Mouse (Mus musculus): ENCODE measurements around the gene Pnpla1.

Pnpla1 gene

DNA sequence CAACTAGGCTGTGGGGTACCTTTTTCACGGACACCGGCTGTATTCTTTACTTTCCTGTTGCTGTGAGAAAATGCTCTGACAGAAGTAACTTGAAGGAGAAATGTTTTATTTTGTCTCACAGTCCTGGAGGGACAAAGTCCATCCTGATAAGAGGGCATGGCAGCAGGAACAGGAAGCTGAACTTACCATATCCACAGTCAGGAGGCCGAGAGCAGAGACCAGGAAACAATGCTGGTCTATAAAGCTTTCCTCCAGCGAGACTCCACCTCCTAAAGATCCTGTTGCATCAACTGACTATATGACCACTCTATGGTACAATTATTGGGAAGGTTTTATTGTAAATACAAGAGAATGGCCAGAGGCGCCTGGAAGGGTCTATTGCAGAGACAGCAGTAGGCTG, 14.5 kb upstream of the Pnpla1 start:
- DNase-seq (ENCODE audit: low spot score): peak; percentile 62

- peak; percentile 49 for DNase-seq (ENCODE audit: low spot score)
These were observed 11.1 kb upstream of the Pnpla1 start for GRCm38 (mm10) chr17:28846974-28847617.

- DNase-seq (ENCODE audit: low spot score): no peak
These were observed 7.7 kb upstream of the Pnpla1 start for GRCm38 (mm10) chr17:28850511-28850910.

GRCm38 (mm10) chr17:28854377-28854776, 3.8 kb upstream of the Pnpla1 start:
- no peak for DNase-seq (ENCODE audit: low spot score)

DNA sequence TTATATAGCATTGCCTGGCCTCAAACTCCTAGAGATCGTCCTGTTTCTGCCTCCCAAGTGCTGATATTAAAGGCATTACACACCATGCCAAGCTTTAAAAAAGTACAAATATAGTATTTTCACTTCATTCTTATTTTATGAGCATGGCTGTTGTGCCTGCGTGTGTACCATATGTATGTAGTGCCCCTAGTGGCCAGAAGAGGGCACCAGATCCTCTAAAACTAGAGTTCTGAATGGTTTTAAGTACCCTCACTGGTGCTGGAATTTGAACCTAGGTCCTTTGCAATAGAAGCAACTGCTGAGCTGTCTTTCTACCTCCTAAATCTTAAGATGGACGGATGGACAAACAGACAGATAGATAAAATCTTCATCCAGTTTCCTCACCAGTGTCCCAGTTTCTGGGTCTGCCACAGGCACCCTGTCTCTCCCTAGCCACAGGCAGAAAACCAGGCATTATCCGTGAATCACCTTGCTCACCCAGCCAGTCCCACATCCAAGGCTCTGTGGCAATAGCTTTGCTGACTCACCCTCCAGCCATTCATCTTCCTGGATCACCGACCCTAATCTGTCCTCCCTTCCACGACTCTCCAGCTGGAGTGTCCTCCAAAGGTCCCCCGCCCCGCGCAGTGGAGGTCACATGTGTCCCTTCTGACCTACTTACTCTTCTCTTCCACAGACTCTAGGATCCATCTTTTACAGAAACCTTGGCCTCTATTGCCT, 2.9 kb upstream of the Pnpla1 start:
- DNase-seq (ENCODE audit: low spot score): no peak

DNA sequence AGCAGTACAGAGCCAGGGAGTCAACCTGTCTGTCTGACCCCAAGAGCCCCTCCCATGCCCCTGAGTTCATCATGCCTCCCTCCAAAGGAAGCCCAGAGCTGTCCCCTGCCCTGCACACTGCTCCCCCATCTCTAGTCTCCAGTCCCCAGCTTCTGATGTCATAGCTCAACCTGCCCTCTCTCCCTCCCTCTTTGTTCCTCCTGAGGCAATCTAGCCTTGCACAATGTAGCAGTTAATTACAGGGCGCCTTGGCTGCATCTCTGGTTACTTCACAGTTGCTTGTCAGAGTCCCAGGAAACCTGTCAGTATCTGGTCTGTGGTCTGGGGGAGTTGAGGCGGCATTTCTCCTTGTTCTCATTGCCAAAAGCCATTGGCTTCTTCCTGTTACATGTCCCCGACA, 2.2 kb upstream of the Pnpla1 start:
- DNase-seq (ENCODE audit: low spot score): no peak

DNA sequence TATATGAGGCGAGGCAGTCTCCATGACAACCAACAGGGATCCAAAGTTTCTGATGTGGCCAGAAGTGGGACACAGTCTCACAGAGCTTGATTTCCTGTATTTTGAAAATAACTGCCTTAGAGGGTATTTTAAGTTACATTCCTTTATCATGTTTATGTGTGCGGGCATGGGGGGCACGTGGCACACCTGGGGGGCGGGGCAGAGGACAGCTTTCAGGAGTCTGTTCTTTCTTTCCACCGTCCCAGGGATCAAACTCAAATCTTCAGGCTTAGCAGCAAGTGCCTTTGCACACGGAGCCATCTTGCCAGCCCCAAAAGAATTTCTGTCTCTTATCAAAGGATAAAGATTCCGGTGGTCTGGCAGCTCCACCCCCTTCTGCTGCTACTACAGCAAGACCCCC, 5.7 kb downstream of the Pnpla1 start:
- no peak for DNase-seq (ENCODE audit: low spot score)

- no peak for DNase-seq (ENCODE audit: low spot score)
These were observed 6.3 kb downstream of the Pnpla1 start for GRCm38 (mm10) chr17:28864464-28864863.

- no peak for DNase-seq (ENCODE audit: low spot score)
These were observed 8.7 kb downstream of the Pnpla1 start for GRCm38 (mm10) chr17:28866921-28867320.

DNA sequence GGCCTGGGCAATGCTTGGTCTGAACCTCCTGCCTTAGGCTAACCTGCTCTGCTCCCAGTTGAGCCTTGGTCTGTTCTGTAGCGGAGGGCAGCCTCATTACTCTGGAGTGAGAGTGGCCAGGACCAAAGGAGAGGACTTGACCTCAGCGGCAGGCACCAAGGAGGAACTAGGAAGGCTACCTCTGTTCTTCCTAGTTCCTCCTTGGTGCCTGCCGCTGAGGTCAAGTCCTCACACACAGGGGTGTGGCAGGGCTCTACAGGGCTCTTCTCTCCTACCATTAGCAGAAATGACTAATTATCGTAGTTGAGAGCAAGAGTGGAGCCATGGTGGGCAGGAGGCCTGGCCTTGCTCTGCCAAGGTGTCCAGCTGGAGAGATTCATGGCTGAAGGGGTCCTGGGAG, 9.2 kb downstream of the Pnpla1 start:
- DNase-seq (ENCODE audit: low spot score): no peak

- no peak for DNase-seq (ENCODE audit: low spot score)
These were observed 11.3 kb downstream of the Pnpla1 start for GRCm38 (mm10) chr17:28869412-28870110.

DNA sequence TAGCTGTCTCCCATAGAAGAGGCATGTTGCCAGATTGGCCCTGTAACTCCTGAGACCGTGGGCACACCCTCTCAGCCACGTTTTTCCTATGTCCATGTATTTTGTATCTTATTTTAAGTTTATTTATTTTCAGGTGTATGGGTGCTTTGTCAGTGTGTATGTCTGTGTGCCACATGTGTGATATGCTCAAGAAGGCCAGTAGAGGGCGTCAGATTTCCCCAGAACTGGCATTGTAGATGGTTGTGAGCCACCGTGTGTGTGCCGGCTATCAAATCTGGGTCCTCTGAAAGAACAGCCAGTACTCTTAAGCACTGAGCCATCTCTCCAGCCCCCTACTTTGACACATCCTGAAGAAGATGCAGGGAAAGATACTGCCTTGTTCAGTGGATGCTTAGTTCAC, 12.2 kb downstream of the Pnpla1 start:
- DNase-seq (ENCODE audit: low spot score): no peak

- DNase-seq (ENCODE audit: low spot score): no peak
These were observed 13.6 kb downstream of the Pnpla1 start for GRCm38 (mm10) chr17:28871831-28872230.

DNA sequence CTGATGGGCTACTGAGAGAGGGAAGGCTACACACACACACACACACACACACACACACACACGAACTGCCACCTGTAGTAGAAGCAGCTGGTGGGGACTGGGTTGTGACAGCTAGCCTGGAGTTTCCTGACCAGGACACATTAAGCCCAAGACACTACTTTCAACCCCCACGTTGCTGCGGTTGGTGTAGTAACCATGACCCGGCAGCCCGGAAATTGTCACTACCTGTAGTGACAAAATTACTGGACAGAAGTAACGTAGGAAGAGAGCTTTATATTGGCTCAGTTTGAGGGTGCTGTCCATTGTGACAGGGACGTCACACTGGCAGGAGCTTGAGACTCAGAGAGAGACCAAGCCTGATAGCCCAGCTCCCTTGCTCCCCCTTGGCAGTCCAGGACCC, 14.1 kb downstream of the Pnpla1 start:
- DNase-seq (ENCODE audit: low spot score): no peak

GRCm38 (mm10) chr17:28874216-28874615, 16.0 kb downstream of the Pnpla1 start:
- no peak for DNase-seq (ENCODE audit: low spot score)

DNA sequence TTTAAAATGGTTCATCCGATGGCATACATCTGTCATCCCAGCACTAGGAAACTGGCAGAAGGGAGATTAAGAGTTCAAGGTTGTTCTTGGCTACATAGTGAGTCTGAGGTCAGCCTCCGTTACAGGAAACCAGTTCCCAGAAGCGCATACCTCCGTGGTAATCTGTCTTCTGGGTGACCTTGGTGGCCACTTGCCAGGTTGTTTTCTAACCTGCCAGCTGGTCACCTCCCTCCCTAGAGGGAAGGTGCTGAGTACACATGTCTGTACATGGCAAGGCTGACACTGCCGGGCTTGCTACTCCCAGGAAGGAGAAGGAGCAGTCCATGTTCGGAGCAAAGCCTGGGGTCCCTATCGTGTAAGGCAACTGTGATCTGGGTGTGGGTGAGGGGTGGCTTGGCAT, 16.6 kb downstream of the Pnpla1 start:
- no peak for DNase-seq (ENCODE audit: low spot score)

GRCm38 (mm10) chr17:28875316-28875715, 17.1 kb downstream of the Pnpla1 start:
- peak; percentile 72 for DNase-seq (ENCODE audit: low spot score)

DNA sequence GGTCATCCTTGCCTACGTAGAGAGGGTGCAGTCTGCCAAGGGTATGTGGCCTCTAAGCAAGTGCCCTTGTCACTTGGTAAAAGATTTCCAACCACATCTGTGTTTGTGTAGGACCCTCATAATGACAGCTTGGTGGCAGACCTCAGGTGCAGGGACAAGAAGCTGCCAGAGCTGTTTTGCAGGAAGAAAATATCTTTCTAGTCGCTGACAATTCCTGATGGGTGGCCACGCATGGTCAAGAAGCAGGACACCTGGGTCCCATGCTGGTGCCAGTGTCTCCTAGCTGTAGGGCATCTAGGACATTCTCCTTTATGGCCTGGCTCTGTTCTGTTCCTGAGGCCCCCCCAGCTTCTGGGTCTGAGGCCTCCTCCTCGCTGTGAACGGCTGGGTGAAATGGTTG, 18.1 kb downstream of the Pnpla1 start:
- no peak for DNase-seq (ENCODE audit: low spot score)

GRCm38 (mm10) chr17:28876821-28877220, 18.6 kb downstream of the Pnpla1 start:
- DNase-seq (ENCODE audit: low spot score): no peak

- peak; percentile 67 for DNase-seq (ENCODE audit: low spot score)
These were observed 21.8 kb downstream of the Pnpla1 start for GRCm38 (mm10) chr17:28879931-28880391.

GRCm38 (mm10) chr17:28882316-28882715, 24.1 kb downstream of the Pnpla1 start:
- DNase-seq (ENCODE audit: low spot score): peak; percentile 49

GRCm38 (mm10) chr17:28882810-28883209, 24.6 kb downstream of the Pnpla1 start:
- no peak for DNase-seq (ENCODE audit: low spot score)

DNA sequence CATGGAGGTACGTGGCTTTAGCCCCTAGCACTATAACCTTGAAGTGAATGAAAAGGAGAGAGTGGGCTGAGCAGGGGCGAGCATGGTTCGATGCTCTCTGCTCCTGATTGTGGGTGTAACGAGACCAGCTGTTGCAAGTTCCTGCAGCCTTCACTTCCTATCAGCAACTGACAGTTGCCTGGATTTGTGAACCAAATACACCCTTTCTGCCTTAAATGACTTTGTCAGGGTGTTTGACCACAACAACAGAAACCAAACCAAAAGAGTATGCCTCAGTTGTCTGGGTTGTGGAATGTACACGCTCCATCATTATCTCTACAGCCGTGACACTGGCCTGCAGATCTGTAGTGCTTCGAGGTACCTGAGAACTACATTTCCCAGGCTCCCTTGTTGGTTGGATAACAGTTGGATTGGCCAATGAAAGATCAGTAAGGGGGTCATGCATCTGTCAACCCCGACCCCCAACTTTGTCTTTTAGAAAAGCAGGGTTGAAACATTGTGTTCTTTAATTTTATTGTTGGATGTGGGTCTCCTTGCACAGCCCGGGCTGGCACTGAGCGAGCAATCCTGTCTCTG, 25.8 kb downstream of the Pnpla1 start:
- no peak for DNase-seq (ENCODE audit: low spot score)

Measured in yolk sac, embryonic 10.5 days (tissue).